Mouse (Mus musculus) right cerebral cortex, postnatal 10 days (tissue): Measurements from ENCODE around the gene Slc9a5.

ENCODE experiments used
- DNase-seq, 2 experiments: peaks; one replicate each; pipeline ENCODE4 v3.0.0; 2021; ENCODE audit warnings: low spot score in 2 of 2

Gene Slc9a5

DNA sequence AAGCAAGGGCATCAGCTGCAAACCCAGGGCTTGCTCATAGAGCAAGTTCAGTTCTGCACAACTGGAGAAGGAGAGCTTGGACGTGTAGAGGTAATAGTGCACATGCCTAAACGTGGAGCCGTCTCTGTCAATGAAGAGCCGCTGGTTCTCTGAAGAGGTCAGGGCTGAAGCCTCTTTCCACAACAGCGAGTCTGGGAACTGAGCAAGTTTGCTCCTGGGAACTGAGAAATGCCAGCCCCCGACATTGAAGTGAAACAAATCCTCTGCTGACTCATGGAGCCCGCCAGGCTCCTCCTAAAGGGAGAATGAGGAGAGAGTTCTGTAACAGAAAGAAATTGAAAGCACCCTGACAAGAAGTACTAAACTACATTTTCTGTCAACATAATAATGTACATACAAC is 59.7 kb downstream of the Slc9a5 start:
- DNase-seq, result no peak

DNA sequence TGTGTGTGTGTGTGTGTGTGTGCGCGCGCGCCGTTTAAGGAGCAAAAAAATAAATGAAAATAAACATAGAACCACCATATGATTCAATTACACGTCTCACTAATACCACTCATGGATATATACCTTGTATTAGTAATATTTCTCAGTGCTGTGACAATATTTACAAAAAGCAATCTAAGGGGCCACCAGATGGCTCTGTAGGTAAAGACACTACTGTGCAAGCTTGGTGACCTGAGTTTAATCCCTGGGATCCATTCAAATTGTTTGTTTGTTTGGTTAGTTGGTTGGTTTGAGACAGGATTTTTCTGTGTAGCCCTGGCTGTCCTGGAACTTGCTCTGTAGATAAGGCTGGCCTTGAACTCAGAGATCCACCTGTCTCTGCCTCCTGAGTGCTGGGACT is 61.3 kb downstream of the Slc9a5 start:
- DNase-seq, result no peak

DNA sequence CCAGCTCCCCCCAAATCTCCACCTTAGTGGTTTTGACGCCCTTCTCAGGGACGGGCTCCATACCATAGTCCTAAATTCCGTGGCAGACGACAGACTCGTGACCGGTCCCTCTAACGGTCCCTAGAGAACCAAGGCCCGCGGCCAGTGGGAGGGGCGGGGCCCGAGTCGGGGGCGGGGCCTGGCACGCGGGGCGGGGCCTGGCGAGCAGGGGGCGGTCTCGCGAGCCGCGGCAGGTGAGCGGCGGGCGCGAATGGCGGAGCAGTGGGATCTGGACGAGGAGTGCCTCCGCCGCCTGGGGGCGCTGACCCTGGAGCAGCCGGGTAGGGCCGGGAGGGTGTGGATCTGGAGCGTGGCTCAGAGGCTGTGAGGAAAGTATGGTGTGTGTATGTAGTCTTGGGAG is 64.7 kb downstream of the Slc9a5 start, which contains the start of the genes Kctd19 and Lrrc36:
TSS of gene Kctd19 (minus strand) at position 112 of the 400 bp plus-strand sequence.
TSS of gene Lrrc36 (plus strand) at position 181 of the 400 bp plus-strand sequence.
- DNase-seq, result peak in 1 of 2 experiments; percentile 37

DNA sequence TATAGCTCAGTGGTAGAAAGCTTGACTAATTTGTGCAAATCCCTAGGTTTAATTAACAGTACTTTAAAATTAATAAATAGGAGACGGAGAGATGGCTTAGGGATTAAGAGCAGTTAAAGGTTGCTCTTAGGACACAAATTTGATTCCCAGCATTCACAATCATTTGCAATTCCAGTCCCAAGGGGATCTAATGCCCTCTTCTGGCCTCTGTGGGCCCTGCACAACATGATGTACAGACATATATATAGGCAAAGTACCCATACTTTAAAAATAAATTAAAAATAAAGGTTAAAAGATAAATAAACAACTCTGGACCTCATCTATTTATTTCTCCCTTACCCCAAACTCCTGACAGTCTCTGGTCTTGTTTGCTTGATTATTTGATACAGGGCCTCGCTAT is 70.3 kb downstream of the Slc9a5 start:
- DNase-seq, result no peak
